Mouse (Mus musculus): ENCODE results near the gene Fcho2. TPM values are rescaled to one million over a fixed set of nuclear protein-coding genes. Genes with fewer than 3 reads are reported as not detected.

Fcho2 gene
- total RNA-seq, 4 experiments from 2014 or later: 42.2 to 78.3 (median 51.8) TPM

DNA sequence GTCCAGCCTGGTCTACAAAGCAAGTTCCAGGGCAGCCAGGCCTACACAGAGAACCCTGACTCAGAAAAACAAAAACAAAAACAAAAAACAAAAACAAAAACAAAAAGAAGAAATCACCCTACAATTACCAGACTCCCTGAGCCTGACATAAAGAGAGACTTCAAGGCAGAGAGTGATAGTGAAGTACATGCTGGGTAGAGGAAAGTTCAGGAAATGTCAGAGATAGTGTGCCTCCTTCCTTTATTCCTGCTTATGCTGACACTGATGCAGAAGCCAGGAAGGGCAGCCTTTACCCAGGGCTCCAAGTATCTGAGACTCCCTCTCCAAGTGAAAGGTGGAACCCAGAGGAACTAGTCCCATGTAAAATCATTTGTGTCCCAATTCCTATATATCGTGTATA is 10.8 kb downstream of the Fcho2 start:
- no peak for DNase-seq

DNA sequence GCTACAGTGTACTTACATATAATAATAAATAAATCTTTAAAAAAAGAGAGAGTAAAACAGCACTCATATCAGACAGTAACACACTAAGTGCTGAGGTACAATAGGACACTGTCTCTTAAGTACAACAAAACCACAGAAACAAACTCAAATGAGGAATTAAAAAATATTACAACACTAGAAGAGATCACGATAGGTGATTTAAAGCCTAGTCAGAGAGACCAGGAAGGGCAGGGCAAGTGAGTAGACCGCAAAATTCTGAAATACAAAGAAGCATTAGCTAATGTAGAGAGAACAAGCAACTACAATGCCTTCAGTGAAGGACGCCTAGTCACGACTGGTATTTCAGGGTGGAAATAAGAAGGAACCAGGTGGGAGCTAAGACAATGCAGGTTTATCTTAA is 11.6 kb downstream of the Fcho2 start:
- DNase-seq: no peak

DNA sequence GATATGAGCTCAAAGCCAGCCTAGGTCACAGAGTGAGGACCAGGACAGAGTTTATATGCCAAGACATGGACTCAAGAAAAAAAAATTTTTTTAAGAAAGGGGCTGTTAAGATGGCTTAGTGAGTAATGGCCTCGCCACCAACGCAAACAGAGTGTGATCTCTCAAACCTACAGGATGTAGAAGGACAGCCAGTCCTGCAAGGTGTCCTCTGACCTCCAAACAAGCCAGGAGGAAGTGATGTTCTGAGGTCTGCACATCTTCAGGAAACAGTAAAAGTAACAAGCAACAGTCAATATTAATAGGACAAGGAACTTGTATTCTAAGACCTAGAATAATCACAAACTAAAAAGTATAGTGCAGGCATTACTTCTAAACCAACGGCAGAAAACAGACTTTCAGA is 12.3 kb downstream of the Fcho2 start:
- no peak for DNase-seq

DNA sequence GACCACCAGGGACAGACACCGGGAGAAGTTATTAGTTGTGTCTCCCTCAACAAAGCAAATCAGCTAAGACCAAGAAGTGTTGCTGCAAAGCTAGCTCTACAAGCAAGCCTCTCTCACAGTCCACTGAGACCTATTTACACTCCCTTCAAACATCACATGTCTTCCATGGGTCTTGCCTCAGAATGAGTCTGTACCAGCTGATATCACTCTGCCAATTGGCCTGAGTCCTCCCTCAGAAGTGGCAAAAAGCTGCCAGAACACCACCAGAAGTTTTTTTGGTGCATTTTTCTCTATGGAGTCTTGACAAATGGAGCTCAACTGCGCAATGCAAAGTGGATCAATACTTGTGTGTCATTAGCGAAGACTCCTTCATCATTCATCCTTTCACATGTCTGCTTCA is 19.7 kb downstream of the Fcho2 start:
- no peak for DNase-seq

DNA sequence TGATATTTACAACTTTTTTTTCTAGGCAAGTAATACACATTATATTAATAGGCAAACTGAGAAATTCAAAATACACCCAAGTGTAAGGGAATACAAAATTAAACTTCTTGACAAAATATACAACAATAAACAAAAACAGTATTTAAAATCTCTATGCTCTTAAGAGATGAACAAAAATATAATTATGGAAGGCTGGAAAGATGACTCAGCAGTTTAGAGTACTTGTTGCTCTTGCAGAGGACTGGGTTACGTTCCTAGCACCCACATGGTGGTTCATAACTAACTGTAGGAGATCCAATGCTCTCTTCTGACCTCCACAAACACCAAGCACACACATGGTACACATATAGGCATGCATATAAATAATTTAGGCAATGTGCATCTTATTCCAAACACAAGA is 22.4 kb downstream of the Fcho2 start:
- DNase-seq: no peak

DNA sequence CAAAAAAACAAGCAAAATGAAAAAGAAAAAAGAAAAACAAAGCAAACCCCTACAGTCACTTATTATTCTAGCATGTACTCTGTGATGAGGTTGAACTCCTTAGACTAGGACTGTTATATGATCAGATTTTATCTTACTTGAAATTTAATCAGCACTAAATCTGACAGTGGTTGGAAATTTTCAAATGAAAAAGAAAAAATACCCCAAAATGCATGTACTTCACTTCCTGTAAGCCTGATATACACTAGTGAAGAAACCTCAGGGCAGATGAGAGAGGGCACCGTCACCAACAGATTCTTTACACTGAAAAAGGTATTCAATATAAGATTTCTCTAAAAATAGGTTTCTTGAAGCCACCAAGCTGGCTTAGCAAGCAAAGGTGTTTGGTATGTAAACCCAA is 23.6 kb downstream of the Fcho2 start:
- DNase-seq: no peak

DNA sequence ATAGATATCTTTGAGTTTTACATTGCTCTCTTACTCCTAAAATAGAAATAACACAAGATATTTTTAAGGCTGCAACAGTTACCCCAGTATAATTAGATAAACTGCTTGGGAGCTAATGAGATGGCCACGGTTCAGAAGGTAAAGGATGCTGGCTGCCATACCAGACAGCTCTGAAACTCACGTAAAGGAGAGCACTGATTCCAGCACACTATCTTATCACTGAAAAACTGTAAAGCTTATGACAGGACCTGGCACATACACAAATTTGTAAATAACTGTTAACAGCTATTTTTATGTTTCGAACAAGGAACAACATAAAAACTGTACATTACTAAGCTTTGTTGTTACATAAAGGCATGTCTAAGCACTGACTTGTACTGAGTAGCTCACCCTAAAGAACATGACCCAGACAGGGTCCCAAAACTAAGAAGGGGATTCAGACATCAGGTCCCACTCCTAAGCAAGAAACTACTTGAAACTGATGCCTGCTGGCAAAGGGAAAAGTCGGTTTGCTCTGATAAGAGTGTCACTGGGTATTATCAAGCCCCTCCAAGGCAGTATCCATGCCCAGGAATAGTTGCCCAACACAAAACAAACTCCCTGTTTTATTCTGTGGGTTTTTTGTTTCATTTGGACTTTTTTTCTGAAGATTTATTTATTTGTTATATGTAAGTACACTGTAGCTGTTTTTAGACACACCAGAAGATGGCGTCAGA is 28.1 kb downstream of the Fcho2 start:
- DNase-seq: no peak

DNA sequence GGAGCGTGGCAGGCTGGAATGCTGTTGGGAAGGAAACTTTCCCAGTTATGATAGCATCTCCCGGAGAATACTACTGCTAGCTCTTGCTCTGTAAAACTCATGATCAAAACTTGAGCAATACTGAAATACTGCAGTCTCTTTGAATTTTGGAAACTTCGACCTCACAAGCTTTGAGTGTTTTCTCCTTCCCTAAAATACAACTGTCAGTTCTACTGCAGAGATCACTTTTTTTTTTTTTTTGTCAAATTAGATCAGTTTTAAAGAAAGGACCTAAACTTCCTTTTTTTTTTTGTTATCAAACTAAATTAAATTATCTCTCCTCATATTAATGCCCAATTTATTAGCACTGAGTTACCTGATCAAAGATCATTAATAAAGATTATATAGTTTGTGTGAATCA is 37.3 kb downstream of the Fcho2 start:
- DNase-seq: no peak

DNA sequence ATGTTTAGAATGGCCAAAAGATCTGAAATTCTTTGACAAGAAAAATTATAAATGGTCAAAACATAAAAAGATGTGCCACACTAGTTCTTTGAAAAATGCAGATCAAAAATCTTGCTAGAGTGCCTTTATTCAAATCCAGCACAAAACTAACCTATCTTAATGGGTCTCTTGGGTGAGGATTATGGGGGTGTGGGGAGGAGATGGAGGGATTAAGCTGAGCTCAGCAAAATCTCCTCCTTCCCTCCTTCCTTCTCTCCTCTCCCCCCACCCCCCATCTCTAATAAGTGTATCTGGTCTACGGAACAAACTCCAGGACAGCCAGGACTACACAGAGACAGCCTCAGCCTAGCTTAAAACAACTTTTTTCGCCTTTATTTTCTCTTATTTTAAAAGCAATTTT is 43.8 kb downstream of the Fcho2 start:
- no peak for DNase-seq

DNA sequence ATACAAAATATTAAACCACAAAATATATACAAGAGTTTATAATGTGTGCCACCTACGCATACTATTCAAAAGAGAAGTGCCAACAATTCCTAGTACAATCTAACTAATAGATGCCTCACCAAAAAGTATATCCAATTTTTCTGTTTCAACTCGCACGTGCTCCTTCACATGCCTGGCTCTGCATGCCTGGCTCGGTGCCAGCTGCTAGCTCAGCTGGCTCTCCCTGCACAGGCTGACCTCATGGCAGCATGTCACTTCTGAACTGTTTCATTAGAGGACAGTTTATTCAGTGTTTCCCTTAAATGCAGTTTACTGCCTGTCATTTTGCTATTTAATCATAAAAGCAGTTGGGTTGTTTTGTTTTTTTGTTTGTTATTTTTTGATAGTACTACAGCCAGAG is 46.9 kb downstream of the Fcho2 start:
- peak; percentile 56 for DNase-seq

DNA sequence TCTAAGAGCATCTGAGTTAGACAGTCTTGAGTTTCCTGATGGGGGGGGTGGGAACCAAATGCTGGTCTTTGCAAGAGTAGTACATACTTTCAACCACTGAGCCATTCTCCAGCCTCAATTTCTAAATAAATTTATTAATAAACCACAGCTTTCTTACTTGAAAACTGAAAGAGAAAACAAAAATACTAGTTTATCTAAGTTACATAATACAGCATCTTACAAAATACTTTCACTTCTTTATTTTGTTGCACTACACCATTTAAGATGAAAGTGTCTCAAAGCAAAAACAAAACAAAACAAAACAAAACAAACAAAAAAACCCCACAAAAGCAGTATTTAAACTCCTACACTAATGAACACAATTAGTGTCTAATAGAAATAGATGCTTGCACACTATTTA is 53.5 kb downstream of the Fcho2 start:
- no peak for DNase-seq

DNA sequence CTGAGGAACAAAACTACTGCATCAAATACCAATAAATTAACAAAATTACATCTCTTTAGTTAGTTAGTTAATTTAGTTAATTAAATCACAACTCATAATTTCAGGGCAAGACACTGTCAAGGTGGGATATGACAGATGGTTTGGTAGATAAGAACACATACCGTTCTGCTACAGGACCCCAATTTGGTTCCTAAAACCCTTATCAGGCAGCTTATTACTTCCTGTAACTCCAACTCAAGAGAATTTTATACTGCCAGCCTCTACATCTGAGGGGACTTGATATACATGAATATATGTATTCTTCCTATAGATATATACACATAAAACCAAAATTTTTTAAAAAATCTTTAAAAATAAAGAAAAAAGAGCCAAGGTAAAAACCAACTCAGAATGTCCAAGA is 59.4 kb downstream of the Fcho2 start:
- no peak for DNase-seq

DNA sequence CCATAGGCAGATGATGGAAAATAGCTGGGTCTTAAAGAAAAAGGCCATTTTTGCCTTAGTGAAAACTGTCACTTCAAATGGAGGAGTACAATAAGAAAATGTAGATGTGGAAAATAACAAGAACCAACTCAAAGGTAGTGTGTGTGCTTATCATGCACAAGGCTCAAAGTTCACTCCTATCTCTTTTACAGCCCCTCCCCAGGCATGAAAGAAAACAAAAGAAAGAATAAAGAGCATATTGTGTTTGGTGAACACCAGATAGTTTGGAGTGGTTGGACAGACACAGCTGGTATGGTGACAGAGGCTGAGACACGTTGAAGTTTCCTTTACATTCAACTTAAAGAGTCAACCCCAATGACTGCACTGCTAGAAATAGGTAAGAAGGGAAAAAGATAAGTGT is 70.6 kb downstream of the Fcho2 start:
- no peak for DNase-seq

DNA sequence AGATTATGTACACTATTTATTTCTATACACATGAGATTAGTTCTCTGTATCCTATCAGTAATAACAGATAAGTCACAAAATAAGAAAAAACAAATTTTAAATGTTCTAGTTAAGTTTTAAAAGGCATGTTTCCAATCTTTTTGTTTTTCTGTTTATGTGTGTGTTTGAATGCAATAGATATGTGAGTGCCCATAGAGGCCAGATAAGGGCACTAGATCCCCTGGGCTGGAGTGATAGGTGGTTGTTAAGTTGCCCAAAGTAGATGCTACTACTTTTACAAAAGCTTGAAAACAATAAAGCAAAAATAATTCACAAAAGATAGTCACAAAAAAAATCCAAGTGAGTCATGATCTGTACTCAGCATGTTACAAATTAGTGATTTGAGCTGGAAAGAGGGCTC is 71.4 kb downstream of the Fcho2 start:
- DNase-seq: no peak

DNA sequence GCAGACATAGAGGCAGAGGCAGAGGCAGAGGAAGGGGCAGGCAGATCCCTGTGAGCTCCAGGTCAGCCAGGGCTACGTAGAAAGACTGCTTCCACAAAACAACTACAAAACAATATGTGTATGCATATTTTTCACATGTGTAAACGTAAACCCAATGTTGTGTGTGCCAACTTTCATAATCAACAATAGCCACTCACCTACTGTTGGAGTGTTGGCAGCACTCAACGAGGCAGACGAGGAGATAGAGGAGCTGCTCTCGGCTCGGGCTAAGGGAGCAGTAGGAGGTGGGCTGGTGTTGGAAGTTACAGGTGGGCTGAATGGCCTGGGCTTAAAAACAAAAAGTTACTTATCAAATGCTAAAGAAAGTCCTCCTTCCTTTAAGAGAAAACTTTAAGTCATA is 72.0 kb downstream of the Fcho2 start:
- DNase-seq: no peak

DNA sequence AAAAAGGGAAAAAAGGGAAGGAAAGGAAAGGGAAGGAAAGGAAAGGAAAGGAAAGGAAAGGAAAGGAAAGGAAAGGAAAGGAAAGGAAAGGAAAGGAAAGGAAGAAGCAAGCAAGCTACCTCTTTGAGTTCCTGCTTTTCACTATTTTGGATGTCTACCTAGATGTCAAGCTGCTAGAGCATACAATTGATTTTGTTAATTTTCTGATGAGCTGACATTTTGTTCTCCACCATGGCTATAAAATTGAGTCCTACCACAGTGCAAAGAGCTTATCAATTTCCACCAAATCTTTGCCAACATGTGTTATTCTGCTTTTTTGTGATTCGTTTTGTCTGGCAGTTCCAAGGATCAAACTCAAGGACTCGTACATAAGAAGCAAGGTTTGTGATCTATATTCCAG is 77.0 kb downstream of the Fcho2 start:
- no peak for DNase-seq

DNA sequence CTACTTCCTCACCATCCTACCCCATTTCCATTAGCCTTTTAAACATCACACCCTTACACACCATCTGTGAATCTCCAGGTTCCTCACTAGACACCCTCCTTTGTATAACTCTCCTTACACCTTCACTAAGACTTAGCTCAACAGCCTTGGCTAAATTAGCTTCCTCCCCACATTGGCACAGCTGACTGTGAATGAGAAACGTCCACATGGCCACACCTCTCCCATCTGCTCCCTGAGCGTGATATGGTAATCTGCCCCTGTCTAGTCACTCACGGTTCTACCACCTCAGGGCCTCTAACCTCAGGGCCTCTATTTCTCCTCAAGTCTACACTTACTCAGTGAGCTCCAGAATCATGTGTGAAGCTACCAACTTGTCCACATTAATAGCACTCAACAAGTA is 82.0 kb downstream of the Fcho2 start:
- DNase-seq: no peak

DNA sequence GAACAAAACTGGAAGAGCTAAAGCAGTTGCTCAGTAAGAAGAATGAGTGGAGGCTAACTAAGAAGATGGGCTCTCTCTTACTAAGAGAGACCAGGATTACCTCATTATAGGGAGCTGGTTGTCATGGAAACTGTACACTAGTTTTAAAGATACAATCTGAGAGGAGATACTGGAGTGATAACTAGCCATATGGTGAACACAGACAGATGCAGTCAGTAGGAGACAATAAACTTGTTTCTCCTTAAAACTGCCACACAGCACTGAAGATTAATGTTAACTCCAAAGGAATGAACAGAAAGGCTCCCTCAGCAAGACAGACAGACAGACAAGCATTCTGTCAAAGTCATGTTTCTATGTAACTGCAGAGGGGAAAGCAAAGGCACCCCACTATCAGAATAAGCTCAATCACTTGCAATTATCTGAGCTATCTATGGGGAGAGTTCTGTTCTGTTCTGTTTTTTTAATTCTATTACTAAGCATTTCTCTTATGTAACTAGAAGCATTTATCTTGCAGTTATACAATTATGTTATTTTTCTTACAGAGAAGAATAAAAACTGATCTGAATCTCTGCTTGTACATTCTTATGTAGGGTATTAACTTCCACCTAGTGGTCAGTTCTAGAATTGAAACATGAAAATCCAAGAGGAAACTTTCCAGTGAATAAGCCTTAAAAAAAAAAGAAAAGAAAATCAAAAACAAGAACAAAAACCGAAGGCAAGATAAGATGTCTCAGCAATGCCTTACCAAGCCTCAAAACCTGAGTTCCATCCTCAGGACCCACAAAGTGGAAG is 85.8 kb downstream of the Fcho2 start:
- DNase-seq: no peak

DNA sequence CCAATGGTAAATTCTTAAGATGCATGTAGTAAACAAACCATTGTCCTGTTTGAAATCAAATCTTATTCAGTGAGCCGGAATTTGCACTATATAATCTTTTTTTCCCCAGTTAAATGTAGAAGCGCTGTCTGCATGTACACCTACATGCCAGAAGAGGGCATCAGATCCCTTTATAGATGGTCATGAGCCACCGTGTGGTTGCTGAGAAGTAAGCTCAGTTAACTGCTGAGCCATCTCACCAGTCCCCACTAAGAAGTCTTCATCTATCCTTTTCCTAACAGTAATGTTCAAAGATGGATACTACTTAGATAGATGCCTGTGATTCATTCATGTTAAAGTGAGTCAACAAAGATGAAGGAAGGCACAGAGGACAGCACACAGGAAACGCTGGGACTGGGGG is 88.8 kb downstream of the Fcho2 start:
- DNase-seq: no peak

DNA sequence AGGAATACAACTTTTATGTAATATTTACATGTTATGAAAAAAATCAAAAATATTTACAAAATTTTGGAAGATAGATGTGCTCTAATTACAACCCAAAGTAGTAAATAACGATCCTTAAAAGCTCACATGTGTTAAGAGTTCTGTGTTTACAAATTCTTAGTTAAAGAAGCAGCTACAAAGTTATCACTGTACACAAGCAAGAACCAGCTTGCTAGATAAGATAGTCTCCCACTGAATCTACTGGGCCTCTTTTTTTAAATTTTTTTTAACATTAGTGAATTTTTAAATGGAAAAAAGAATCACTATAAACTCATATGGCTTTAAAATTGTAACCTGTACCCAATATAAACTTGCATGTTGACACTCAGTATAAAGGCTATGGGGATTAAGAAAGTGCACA is 91.8 kb downstream of the Fcho2 start:
- no peak for DNase-seq

DNA sequence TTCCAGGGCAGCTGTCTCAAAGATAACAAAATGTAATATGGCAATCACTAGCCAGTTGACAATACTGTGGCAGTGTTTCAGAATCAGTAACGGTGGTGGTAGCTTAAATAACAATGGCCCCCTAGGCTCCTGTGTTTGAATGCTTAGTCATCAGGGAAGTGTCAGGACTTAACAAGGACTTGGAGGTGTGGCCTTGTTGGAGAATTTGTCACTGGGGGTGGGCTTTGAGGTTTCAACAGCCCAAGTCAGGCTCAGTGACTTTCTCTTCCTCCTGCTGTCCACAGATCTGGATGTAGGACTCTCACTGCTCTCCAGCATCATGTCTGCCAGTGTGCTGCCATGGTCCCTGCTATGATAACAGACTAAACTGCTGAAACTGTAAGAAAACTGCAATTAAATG is 93.0 kb downstream of the Fcho2 start:
- no peak for DNase-seq

DNA sequence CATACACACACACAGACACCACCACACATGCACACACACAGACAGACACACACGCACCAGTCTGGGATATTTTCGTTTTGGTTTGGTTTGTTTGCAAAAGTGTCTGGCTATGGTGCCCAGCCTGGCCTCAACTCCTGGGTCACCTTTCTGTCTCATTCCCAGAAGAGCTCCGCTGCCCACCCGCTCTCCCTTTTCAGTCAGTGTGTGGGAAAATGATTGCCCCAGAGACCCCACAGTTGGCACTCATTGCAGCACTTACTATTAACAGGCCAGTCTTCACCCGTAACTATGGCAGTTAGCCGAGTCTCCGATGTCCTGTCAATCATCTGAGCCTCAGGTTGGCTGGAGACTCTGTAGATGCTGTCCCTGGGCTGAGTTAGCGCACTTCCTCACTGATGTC is 99.1 kb downstream of the Fcho2 start:
- DNase-seq: no peak

DNA sequence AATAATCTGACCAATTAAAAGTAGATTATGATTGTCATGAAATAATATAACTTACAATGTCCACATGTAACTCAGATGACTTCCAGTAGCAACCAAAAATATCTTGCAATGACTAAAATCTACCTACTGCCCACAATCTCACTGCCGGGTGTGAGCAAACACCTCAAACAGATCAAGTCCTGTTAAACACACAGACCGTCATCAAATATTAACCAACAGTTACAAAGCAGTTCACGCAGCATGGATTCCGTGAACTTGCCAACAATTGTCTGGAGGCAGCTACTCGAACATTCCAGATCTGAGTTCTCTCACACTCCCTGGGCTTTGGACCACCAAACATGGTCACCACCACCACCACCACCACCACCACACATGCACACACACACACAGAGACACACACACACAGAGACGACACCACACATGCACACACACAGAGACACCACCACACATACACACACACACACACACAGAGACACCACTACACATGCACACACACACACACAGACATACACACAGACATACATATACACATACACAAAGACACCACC is 99.7 kb downstream of the Fcho2 start:
- no peak for DNase-seq

DNA sequence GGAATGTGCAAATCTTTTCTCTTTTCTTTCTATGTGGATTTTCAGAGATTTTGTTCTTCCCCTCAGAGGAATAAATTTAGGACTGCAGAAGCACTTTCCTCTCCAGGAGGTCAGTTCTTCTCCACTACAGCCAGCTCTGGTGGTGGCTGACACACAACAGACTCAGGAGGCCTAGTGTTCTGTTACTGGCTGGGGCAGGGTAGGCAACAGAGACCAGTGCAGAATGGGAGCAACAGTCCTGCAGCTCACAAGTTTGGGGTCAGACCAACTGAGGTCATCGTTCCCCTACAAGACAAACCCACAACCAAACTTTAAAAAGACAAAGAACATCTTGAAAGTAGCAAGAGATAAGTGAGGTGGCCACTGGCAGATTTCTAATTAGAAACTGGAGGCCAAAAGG is 104.6 kb downstream of the Fcho2 start:
- DNase-seq: no peak

All from adrenal gland, adult 8-10 months (tissue).